Mouse (Mus musculus): ENCODE data around the gene Kcnk12. TPM values are rescaled to one million over a fixed set of nuclear protein-coding genes. Genes with fewer than 3 reads are reported as not detected.

Gene Kcnk12
- polyA plus RNA-seq, 1 experiment from 2014 or later, result not detected

DNA sequence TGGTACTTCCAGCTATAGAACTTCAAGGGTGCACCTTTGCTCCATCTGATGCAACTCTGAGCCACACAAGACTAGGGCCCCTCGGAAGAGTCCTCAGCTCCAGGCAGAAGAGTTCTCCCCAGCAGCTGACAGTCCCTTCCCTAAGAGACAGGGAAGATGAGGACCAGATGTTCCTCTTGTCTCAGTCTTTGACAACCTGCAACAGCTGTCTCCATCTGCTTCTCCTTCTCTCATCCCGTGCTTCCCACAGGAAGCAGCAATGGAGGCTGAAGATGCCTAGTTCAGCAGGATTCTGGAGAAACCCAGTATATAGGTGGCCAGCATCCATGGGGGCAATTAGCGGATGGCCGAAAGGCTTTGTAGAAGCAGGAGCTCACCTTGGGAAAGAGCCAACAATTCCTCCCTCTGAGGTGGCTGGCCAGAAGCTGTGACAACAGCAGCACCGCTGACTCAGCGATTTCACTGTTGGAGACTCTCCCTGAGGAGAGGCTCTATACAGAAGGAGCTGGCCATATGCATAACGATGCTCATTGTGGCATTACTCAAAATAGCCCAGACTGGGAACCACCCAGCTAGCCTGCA, 6.2 kb downstream of the Kcnk12 start:
- 56% methylated on average over 7 of the region's 7 CpGs for WGBS
- H3K4me1 ChIP-seq (replicated peaks; ENCODE audit: control insufficient read depth, insufficient read depth, low read length), result no peaks in the 10 kb centered on the region
- no peaks in the 10 kb centered on the region for H3K9me3 ChIP-seq (ENCODE audit: control insufficient read depth, low read length)
- H3K27ac ChIP-seq (ENCODE audit: low read length), result no peak overlapping the region
- no peak overlapping the region for H3K4me2 ChIP-seq (ENCODE audit: low read depth, low read length)
- H3K4me3 ChIP-seq (ENCODE audit: low read length), result no peak overlapping the region
- H3K9ac ChIP-seq (ENCODE audit: low read length), result no peak overlapping the region
- no peak; the same call in 1 of the 2 replicates for ATAC-seq (ENCODE audit: low read depth)
- no peaks in the 10 kb centered on the region for H3K36me3 ChIP-seq (ENCODE audit: control insufficient read depth, insufficient read depth, low read length)
- H3K27me3 ChIP-seq (ENCODE audit: control insufficient read depth, insufficient read depth, low read depth, low read length), result peaks cover 26% of the 10 kb centered on the region

- H3K9ac ChIP-seq (ENCODE audit: low read length), result no peak overlapping the region
- H3K27me3 ChIP-seq (ENCODE audit: control insufficient read depth, insufficient read depth, low read depth, low read length), result peaks cover 16% of the 10 kb centered on the region
- no peak overlapping the region for H3K4me2 ChIP-seq (ENCODE audit: low read depth, low read length)
- H3K36me3 ChIP-seq (ENCODE audit: control insufficient read depth, insufficient read depth, low read length), result no peaks in the 10 kb centered on the region
- WGBS, result 90% methylated on average over 5 of the region's 5 CpGs
- no peak for ATAC-seq (ENCODE audit: low read depth)
- H3K9me3 ChIP-seq (ENCODE audit: control insufficient read depth, low read length), result no peaks in the 10 kb centered on the region
- no peak overlapping the region for H3K27ac ChIP-seq (ENCODE audit: low read length)
- no peaks in the 10 kb centered on the region for H3K4me1 ChIP-seq (replicated peaks; ENCODE audit: control insufficient read depth, insufficient read depth, low read length)
- H3K4me3 ChIP-seq (ENCODE audit: low read length), result no peak overlapping the region
Measured at GRCm38 (mm10) chr17:87790661-87791060, 7.1 kb downstream of the Kcnk12 start.

DNA sequence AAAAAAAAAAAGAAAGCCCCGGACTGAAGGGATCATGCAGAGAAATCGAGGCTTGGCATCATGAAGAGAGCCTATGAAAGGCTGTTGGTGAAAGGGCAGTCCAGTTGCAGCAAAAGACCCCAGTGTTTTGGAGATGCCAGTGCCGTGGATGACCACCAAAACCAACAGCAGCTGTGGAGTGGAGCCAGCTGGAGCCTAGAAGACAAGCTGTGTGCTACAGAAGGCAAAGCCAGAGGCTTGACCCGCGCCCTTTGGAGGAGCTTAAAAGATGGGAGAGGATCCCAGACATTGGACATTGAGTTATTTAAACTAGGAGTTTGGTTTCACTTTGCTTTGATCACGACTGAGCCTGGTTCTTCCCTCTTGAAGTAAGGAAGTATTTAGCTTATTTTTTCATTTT, 9.6 kb downstream of the Kcnk12 start:
- Histone ChIP-seq H3K27me3 (ENCODE audit: control insufficient read depth, insufficient read depth, low read depth, low read length) (no peaks in the 10 kb centered on the region), H3K9me3 (ENCODE audit: control insufficient read depth, low read length) (no peaks in the 10 kb centered on the region), H3K27ac (ENCODE audit: low read length) (no peak overlapping the region), H3K9ac (ENCODE audit: low read length) (no peak overlapping the region), H3K4me1 (replicated peaks; ENCODE audit: control insufficient read depth, insufficient read depth, low read length) (no peaks in the 10 kb centered on the region), H3K36me3 (ENCODE audit: control insufficient read depth, insufficient read depth, low read length) (no peaks in the 10 kb centered on the region), H3K4me3 (ENCODE audit: low read length) (no peak overlapping the region), H3K4me2 (ENCODE audit: low read depth, low read length) (no peak overlapping the region)
- WGBS, result 53% methylated on average over 6 of the region's 6 CpGs
- ATAC-seq (ENCODE audit: low read depth), result no peak

- Histone ChIP-seq H3K4me3 (ENCODE audit: low read length) (no peak overlapping the region), H3K4me2 (ENCODE audit: low read depth, low read length) (no peak overlapping the region), H3K36me3 (ENCODE audit: control insufficient read depth, insufficient read depth, low read length) (no peaks in the 10 kb centered on the region), H3K9me3 (ENCODE audit: control insufficient read depth, low read length) (no peaks in the 10 kb centered on the region), H3K4me1 (replicated peaks; ENCODE audit: control insufficient read depth, insufficient read depth, low read length) (no peaks in the 10 kb centered on the region), H3K27ac (ENCODE audit: low read length) (no peak overlapping the region), H3K27me3 (ENCODE audit: control insufficient read depth, insufficient read depth, low read depth, low read length) (no peaks in the 10 kb centered on the region), H3K9ac (ENCODE audit: low read length) (no peak overlapping the region)
- no peak for ATAC-seq (ENCODE audit: low read depth)
- 88% methylated on average over 4 of the region's 4 CpGs for WGBS
Measured at GRCm38 (mm10) chr17:87787711-87788110, 10.1 kb downstream of the Kcnk12 start.

DNA sequence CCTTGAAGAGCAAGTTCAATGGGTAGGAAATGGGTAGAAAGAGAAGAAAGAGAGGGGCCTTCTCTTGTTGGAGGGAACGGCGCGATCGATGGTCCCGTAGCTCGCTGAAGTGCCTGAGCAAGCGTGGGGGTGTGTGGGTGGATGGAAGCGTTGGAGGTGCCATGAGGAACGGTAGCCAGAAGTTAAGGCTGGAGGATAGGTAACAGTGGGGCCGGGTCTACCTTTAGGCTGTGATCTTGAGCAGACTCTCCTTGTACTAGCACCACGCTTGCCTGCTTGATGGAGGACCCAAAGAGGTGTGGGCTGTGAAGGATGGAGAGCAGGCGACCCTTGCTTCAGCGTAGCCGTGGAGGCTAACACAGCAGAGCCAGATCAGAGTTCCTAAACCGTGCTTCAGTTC, 12.1 kb downstream of the Kcnk12 start:
- no peaks in the 10 kb centered on the region for H3K36me3 ChIP-seq (ENCODE audit: control insufficient read depth, insufficient read depth, low read length)
- H3K9me3 ChIP-seq (ENCODE audit: control insufficient read depth, low read length), result no peaks in the 10 kb centered on the region
- no peak overlapping the region for H3K27ac ChIP-seq (ENCODE audit: low read length)
- no peak for ATAC-seq (ENCODE audit: low read depth)
- H3K4me3 ChIP-seq (ENCODE audit: low read length), result no peak overlapping the region
- WGBS, result 90% methylated on average over 15 of the region's 15 CpGs
- H3K4me1 ChIP-seq (replicated peaks; ENCODE audit: control insufficient read depth, insufficient read depth, low read length), result no peaks in the 10 kb centered on the region
- no peak overlapping the region for H3K4me2 ChIP-seq (ENCODE audit: low read depth, low read length)
- no peak overlapping the region for H3K9ac ChIP-seq (ENCODE audit: low read length)
- no peaks in the 10 kb centered on the region for H3K27me3 ChIP-seq (ENCODE audit: control insufficient read depth, insufficient read depth, low read depth, low read length)

GRCm38 (mm10) chr17:87784911-87785310, 12.9 kb downstream of the Kcnk12 start:
- Histone ChIP-seq H3K4me2 (ENCODE audit: low read depth, low read length) (no peak overlapping the region), H3K9me3 (ENCODE audit: control insufficient read depth, low read length) (no peaks in the 10 kb centered on the region), H3K4me1 (replicated peaks; ENCODE audit: control insufficient read depth, insufficient read depth, low read length) (no peaks in the 10 kb centered on the region), H3K4me3 (ENCODE audit: low read length) (no peak overlapping the region), H3K9ac (ENCODE audit: low read length) (no peak overlapping the region), H3K36me3 (ENCODE audit: control insufficient read depth, insufficient read depth, low read length) (no peaks in the 10 kb centered on the region), H3K27ac (ENCODE audit: low read length) (no peak overlapping the region), H3K27me3 (ENCODE audit: control insufficient read depth, insufficient read depth, low read depth, low read length) (no peaks in the 10 kb centered on the region)
- ATAC-seq (ENCODE audit: low read depth), result no peak
- 72% methylated on average over 2 of the region's 2 CpGs for WGBS

- 55% methylated on average over 14 of the region's 14 CpGs for WGBS
Measured at GRCm38 (mm10) chr17:87784141-87784831, 13.5 kb downstream of the Kcnk12 start.

GRCm38 (mm10) chr17:87781244-87781643, 16.6 kb downstream of the Kcnk12 start:
- no peaks in the 10 kb centered on the region for H3K9me3 ChIP-seq (ENCODE audit: control insufficient read depth, low read length)
- H3K36me3 ChIP-seq (ENCODE audit: control insufficient read depth, insufficient read depth, low read length), result no peaks in the 10 kb centered on the region
- H3K4me3 ChIP-seq (ENCODE audit: low read length), result no peak overlapping the region
- H3K4me1 ChIP-seq (replicated peaks; ENCODE audit: control insufficient read depth, insufficient read depth, low read length), result no peaks in the 10 kb centered on the region
- 89% methylated on average over 5 of the region's 5 CpGs for WGBS
- no peak overlapping the region for H3K9ac ChIP-seq (ENCODE audit: low read length)
- H3K4me2 ChIP-seq (ENCODE audit: low read depth, low read length), result no peak overlapping the region
- no peaks in the 10 kb centered on the region for H3K27me3 ChIP-seq (ENCODE audit: control insufficient read depth, insufficient read depth, low read depth, low read length)
- no peak for ATAC-seq (ENCODE audit: low read depth)
- no peak overlapping the region for H3K27ac ChIP-seq (ENCODE audit: low read length)

More at GRCm38 (mm10) chr17:87784141-87784831, 13.5 kb downstream of the Kcnk12 start:
- H3K4me1 ChIP-seq (replicated peaks; ENCODE audit: control insufficient read depth, insufficient read depth, low read length), result no peaks in the 10 kb centered on the region
- H3K27ac ChIP-seq (ENCODE audit: low read length), result no peak overlapping the region
- H3K9me3 ChIP-seq (ENCODE audit: control insufficient read depth, low read length), result no peaks in the 10 kb centered on the region
- H3K4me2 ChIP-seq (ENCODE audit: low read depth, low read length), result no peak overlapping the region
- no peak for ATAC-seq (ENCODE audit: low read depth)
- H3K36me3 ChIP-seq (ENCODE audit: control insufficient read depth, insufficient read depth, low read length), result no peaks in the 10 kb centered on the region
- no peak overlapping the region for H3K9ac ChIP-seq (ENCODE audit: low read length)
- no peak overlapping the region for H3K4me3 ChIP-seq (ENCODE audit: low read length)
- no peaks in the 10 kb centered on the region for H3K27me3 ChIP-seq (ENCODE audit: control insufficient read depth, insufficient read depth, low read depth, low read length)

GRCm38 (mm10) chr17:87780164-87780563, 17.6 kb downstream of the Kcnk12 start:
- ATAC-seq (ENCODE audit: low read depth), result 0 out of 2 replicates have a peak, but pooled peaks have one; percentile 34
- Histone ChIP-seq H3K27me3 (ENCODE audit: control insufficient read depth, insufficient read depth, low read depth, low read length) (no peaks in the 10 kb centered on the region), H3K36me3 (ENCODE audit: control insufficient read depth, insufficient read depth, low read length) (no peaks in the 10 kb centered on the region), H3K27ac (ENCODE audit: low read length) (no peak overlapping the region), H3K4me2 (ENCODE audit: low read depth, low read length) (no peak overlapping the region), H3K4me3 (ENCODE audit: low read length) (no peak overlapping the region), H3K9me3 (ENCODE audit: control insufficient read depth, low read length) (no peaks in the 10 kb centered on the region), H3K9ac (ENCODE audit: low read length) (no peak overlapping the region), H3K4me1 (replicated peaks; ENCODE audit: control insufficient read depth, insufficient read depth, low read length) (no peaks in the 10 kb centered on the region)
- 41% methylated on average over 2 of the region's 2 CpGs for WGBS

Data from lung, embryonic 16.5 days (tissue).